Mouse (Mus musculus) heart, adult 2 months (tissue): ENCODE measurements around the gene Olfr1013.

Experiments used
- CTCF ChIP-seq: fragments of 200-600 bp; IDR thresholded peaks from 2 replicates; pipeline ENCODE4 v1.8.1; 2022; ENCODE audit warnings: antibody characterized with exemption, mild to moderate bottlenecking, moderate library complexity
- POLR2A ChIP-seq: fragments of 200-500 bp; IDR thresholded peaks from 2 replicates; pipeline ENCODE4 v1.6.1; 2011; ENCODE audit warnings: mild to moderate bottlenecking, low read depth, low read length, control low read depth; ENCODE audit not compliant: insufficient read depth

GRCm38 (mm10) chr2:85781717-85782116 is 14.8 kb downstream of the Olfr1013 start, which contains the start of gene Olfr1015:
- TF ChIP-seq POLR2A, result no peak
- no peak for TF ChIP-seq CTCF
